ENCODE assay signal across 12 mouse cellular contexts in the genomic region with DNA sequence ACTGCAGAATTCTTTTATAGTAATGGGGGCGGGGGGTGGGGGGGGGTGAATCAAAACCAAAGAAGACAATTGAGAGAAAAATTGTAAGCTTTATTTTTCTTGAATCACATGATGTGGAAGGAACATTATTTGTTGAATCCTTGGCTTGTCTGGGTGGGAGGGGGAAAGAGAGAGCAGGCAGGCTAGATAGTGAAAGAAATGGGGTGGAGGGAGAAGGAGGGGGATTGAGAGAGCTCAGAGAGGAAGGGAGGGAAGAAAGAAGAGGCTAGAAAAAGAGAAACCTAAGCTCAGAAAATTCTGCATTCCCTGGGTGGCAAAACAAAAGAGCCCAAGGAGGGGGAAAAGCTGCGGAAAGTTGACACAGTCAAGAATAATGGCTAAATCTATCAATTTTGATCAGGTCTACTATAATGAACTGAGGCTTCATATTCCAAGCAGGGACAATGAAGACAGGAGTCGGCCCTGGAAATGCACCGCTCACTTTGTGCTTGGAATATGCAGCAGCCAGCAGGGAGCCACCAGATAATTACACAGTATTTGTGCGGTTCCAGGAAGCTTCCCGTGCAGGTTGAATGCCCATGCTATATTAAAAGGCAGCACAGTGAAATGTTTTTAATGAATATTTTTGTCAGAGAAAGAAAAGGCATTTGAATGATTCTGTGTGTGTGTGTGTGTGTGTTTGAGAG.
A peak's percentile ranks its signal among the peaks of the same experiment; 100 is the strongest.
DNase-seq lines count a peak whose midpoint lies in the region; ATAC-seq lines count a peak whose summit lies in the region.
"Had no signal": no experiment of that assay in that cellular context is flagged by ENCODE, and none has a peak within 500 bp of the region (broad histone marks: within the 10 kb centered on the region; RNA-seq: fewer than 3 reads in every experiment).

No protein-coding gene starts in this region.

- no peaks in the 10 kb centered on the region for H3K36me3 ChIP-seq in forebrain, embryonic 16.5 days (ENCODE audit: control insufficient read depth, insufficient read depth)
- no peaks in the 10 kb centered on the region for H3K36me3 ChIP-seq in midbrain, embryonic 12.5 days
- H3K36me3 ChIP-seq: embryonic facial prominence, embryonic 15.5 days; heart, embryonic 15.5 days had no signal

- ATAC-seq in forebrain, embryonic 16.5 days, result peak; percentile 81
- peak; percentile 66 for ATAC-seq in midbrain, embryonic 12.5 days (ENCODE audit: low FRiP score, low read depth)

- H3K27ac ChIP-seq in forebrain, embryonic 16.5 days (ENCODE audit: low read length), result peak overlapping the region; percentile 85
- peak overlapping the region; percentile 78 for H3K27ac ChIP-seq in midbrain, embryonic 12.5 days (replicated peaks)
- H3K27ac ChIP-seq: embryonic facial prominence, embryonic 15.5 days; heart, embryonic 15.5 days; liver, embryonic 14.5 days had no signal

- DNase-seq in right cerebral cortex, postnatal 10 days (ENCODE audit: low spot score in 2 of 2), result peak; percentile 34 to 35
- no peak for DNase-seq in right cerebral cortex, adult 2 months (ENCODE audit: low spot score in 2 of 2)
- DNase-seq in adipocyte (ENCODE audit: low spot score), result no peak
- DNase-seq in cerebellum, adult 18-20 months, result no peak
- no peak for DNase-seq in gastrocnemius, postnatal 4 days (ENCODE audit: low spot score in 2 of 2)
- DNase-seq in adrenal gland, postnatal 36 days, result no peak
- DNase-seq: kidney, adult 2 months had no signal

- no peaks in the 10 kb centered on the region for H3K9me3 ChIP-seq in forebrain, embryonic 16.5 days (ENCODE audit: control insufficient read depth, low read length)
- no peaks in the 10 kb centered on the region for H3K9me3 ChIP-seq in midbrain, embryonic 12.5 days
- H3K9me3 ChIP-seq: embryonic facial prominence, embryonic 15.5 days; heart, embryonic 15.5 days had no signal

- peak overlapping the region; percentile 10 for H3K4me3 ChIP-seq in forebrain, embryonic 16.5 days (replicated peaks; ENCODE audit: low read length)
- 0 out of 2 replicates have a peak overlapping the region, but pooled peaks have one; percentile 2 for H3K4me3 ChIP-seq in midbrain, embryonic 12.5 days
- H3K4me3 ChIP-seq: embryonic facial prominence, embryonic 15.5 days; heart, embryonic 15.5 days had no signal

- H3K27me3 ChIP-seq in forebrain, embryonic 16.5 days (replicated peaks; ENCODE audit: control insufficient read depth, insufficient read depth, low read length), result no peaks in the 10 kb centered on the region
- H3K27me3 ChIP-seq in midbrain, embryonic 12.5 days, result no peaks in the 10 kb centered on the region
- H3K27me3 ChIP-seq: embryonic facial prominence, embryonic 15.5 days; heart, embryonic 15.5 days had no signal

- peak overlapping the region; percentile 41 for H3K4me2 ChIP-seq in forebrain, embryonic 16.5 days (ENCODE audit: low read length)
- H3K4me2 ChIP-seq in midbrain, embryonic 12.5 days (replicated peaks), result peak overlapping the region; percentile 37
- H3K4me2 ChIP-seq: embryonic facial prominence, embryonic 15.5 days; heart, embryonic 15.5 days had no signal

- peaks cover 16% of the 10 kb centered on the region for H3K4me1 ChIP-seq in forebrain, embryonic 16.5 days (replicated peaks; ENCODE audit: control insufficient read depth, insufficient read depth, low read length)
- peaks cover 29% of the 10 kb centered on the region for H3K4me1 ChIP-seq in midbrain, embryonic 12.5 days
- H3K4me1 ChIP-seq: embryonic facial prominence, embryonic 15.5 days; heart, embryonic 15.5 days had no signal

- peak overlapping the region; percentile 36; the same call in 1 of the 2 replicates for H3K9ac ChIP-seq in forebrain, embryonic 16.5 days (replicated peaks; ENCODE audit: low read depth, low read length)
- 0 out of 2 replicates have a peak overlapping the region, but pooled peaks have one; percentile 15 for H3K9ac ChIP-seq in midbrain, embryonic 12.5 days (replicated peaks)
- H3K9ac ChIP-seq: embryonic facial prominence, embryonic 15.5 days; heart, embryonic 15.5 days; liver, embryonic 14.5 days had no signal

- WGBS in forebrain, embryonic 16.5 days, result under 1% methylated on average over 6 of the region's 6 CpGs
- 9% methylated on average over 6 of the region's 6 CpGs for WGBS in midbrain, embryonic 12.5 days

Comparison
In these comparisons a context has a peak if more than half of its experiments do, and no peak if none do; other contexts are left out.
1. DNase-seq: peak in right cerebral cortex, postnatal 10 days (2 of 2); none in right cerebral cortex, adult 2 months (0 of 2), adipocyte (single experiment), cerebellum, adult 18-20 months (0 of 2), gastrocnemius, postnatal 4 days (0 of 2) and adrenal gland, postnatal 36 days (0 of 2).